Mouse (Mus musculus): ENCODE measurements around the gene Flcn. TPM values are rescaled to one million over a fixed set of nuclear protein-coding genes. Genes with fewer than 3 reads are reported as not detected.
"Not testable (repeated sequence)": the region's sequence is repeated elsewhere in the genome, so short reads cannot be mapped to it uniquely, and the experiment has no call there.

The Flcn gene
- polyA plus RNA-seq, 1 experiment from 2014 or later = 19.3 TPM

DNA sequence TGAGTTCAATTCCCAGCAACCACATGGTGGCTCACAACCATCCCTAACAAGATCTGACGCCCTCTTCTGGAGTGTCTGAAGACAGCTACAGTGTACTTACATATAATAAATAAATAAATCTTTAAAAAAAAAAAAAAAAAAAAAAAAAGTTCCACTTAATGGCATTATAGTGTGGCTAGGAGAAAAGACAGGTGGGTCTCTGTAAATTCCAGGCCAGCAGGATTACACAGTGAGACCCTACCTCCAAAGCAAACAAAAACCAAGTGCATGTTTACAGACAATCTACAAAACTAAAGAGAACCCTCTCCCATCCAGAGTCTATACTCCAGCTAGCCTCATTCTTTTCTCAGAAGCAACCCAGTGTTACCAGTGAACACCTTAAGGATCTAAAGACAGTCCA lies 28.0 kb upstream of the Flcn start:
- not testable (repeated sequence) for H3K27ac ChIP-seq (ENCODE audit: low read length); H3K27me3 ChIP-seq (ENCODE audit: control insufficient read depth, insufficient read depth, low read depth, low read length); H3K4me2 ChIP-seq (ENCODE audit: low read depth, low read length); H3K9ac ChIP-seq (ENCODE audit: low read depth, low read length); H3K9me3 ChIP-seq (replicated peaks; ENCODE audit: control insufficient read depth, low read length); ATAC-seq (ENCODE audit: low read depth)
- H3K4me3 ChIP-seq (ENCODE audit: low read depth, low read length) = peak overlapping the region; percentile 98; the same call in 1 of the 2 replicates
- WGBS (ENCODE audit: insufficient replicate concordance) = no CpG with 5 or more reads among the region's 1 CpGs
- H3K4me1 ChIP-seq (ENCODE audit: control insufficient read depth, low read depth, low read length) = peaks cover 17% of the 10 kb centered on the region
- H3K36me3 ChIP-seq (ENCODE audit: control insufficient read depth, insufficient read depth) = peaks cover 12% of the 10 kb centered on the region

DNA sequence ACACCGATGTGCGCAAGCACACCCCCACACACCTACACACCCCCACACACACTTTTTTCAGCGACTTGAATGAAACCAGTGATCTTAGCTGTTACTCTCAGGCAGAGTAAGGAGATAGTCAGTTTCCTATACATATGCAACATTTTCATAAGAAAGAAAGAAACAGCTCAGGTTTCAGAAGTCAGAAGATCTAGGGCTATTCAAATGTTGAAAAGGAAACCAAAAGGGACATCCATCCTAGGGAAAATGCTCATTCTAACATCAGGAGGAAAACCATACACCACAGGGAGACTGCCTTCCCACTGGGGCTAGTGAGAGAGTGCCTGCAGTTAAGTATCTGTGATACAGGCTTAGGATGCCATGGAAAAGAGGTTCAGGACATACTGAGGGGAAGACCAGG lies 11.8 kb upstream of the Flcn start:
- Histone ChIP-seq H3K27me3 (ENCODE audit: control insufficient read depth, insufficient read depth, low read depth, low read length) (no peaks in the 10 kb centered on the region), H3K27ac (ENCODE audit: low read length) (no peak overlapping the region), H3K4me3 (ENCODE audit: low read depth, low read length) (no peak overlapping the region), H3K36me3 (ENCODE audit: control insufficient read depth, insufficient read depth) (peaks cover 66% of the 10 kb centered on the region), H3K4me2 (ENCODE audit: low read depth, low read length) (no peak overlapping the region), H3K9me3 (replicated peaks; ENCODE audit: control insufficient read depth, low read length) (no peaks in the 10 kb centered on the region), H3K4me1 (ENCODE audit: control insufficient read depth, low read depth, low read length) (no peaks in the 10 kb centered on the region), H3K9ac (ENCODE audit: low read depth, low read length) (no peak overlapping the region)
- WGBS (ENCODE audit: insufficient replicate concordance) = 79% methylated on average over 3 of the region's 3 CpGs
- ATAC-seq (ENCODE audit: low read depth) = no peak

DNA sequence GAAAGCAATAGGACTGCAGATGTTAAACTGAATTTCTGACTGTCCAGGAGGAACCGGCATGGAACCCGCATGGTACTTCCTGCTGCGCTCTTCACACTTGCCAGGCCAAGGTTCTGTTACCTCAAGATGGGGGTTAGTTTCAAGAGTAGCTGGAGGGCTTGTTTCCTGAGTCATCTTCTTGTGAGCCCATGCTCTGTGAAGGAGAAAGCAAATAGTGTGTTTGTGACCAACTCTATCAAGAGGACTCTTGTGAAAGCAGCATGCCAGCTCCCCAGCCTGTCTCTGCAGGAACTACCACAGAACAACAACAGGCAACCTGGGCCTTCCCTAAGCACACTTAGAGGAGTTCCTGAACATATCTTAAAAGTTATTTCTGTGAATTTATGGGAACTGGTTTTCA lies 8.1 kb upstream of the Flcn start:
- peaks cover 46% of the 10 kb centered on the region for H3K36me3 ChIP-seq (ENCODE audit: control insufficient read depth, insufficient read depth)
- no peaks in the 10 kb centered on the region for H3K27me3 ChIP-seq (ENCODE audit: control insufficient read depth, insufficient read depth, low read depth, low read length)
- ATAC-seq (ENCODE audit: low read depth) = no peak

DNA sequence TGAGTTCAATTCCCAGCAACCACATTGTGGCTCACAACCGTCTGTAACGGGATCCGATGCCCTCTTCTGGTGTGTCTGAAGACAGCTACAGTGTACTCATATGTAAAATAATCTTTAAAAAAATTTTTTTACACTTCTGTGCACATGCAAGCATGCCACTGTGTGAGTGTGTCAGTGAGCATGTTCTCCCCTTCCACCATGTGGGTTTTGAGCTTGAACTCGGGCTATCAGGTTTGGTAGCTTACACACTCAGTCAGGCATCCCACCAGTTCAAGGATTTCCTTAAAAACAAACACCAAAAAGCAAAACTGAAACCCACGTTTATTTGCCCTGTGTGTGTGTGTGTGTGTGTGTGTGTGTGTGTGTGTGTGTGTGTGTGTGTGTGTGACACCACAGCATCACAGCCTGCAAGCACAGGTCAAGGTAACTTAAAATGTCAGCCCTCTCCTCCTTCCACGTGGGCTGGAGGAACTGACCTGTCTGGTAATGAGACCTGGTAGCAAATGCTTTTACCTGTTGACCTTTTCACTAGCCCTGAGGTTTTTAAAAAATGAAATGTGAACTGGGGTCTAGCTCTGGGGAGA lies 5.8 kb upstream of the Flcn start:
- no peak overlapping the region for H3K27ac ChIP-seq (ENCODE audit: low read length)
- no peak overlapping the region for H3K4me2 ChIP-seq (ENCODE audit: low read depth, low read length)
- 62% methylated on average over 6 of the region's 6 CpGs for WGBS (ENCODE audit: insufficient replicate concordance)
- no peak for ATAC-seq (ENCODE audit: low read depth)
- no peaks in the 10 kb centered on the region for H3K9me3 ChIP-seq (replicated peaks; ENCODE audit: control insufficient read depth, low read length)
- no peaks in the 10 kb centered on the region for H3K27me3 ChIP-seq (ENCODE audit: control insufficient read depth, insufficient read depth, low read depth, low read length)
- H3K9ac ChIP-seq (ENCODE audit: low read depth, low read length) = no peak overlapping the region
- no peak overlapping the region for H3K4me3 ChIP-seq (ENCODE audit: low read depth, low read length)
- H3K4me1 ChIP-seq (ENCODE audit: control insufficient read depth, low read depth, low read length) = no peaks in the 10 kb centered on the region; the same call in none of the 2 replicates
- peaks cover 35% of the 10 kb centered on the region for H3K36me3 ChIP-seq (ENCODE audit: control insufficient read depth, insufficient read depth)

More for the DNA sequence above, 8.1 kb upstream of the Flcn start:
- Histone ChIP-seq H3K4me1 (ENCODE audit: control insufficient read depth, low read depth, low read length) (no peaks in the 10 kb centered on the region; the same call in 1 of the 2 replicates), H3K9me3 (replicated peaks; ENCODE audit: control insufficient read depth, low read length) (no peaks in the 10 kb centered on the region), H3K4me3 (ENCODE audit: low read depth, low read length) (no peak overlapping the region), H3K27ac (ENCODE audit: low read length) (no peak overlapping the region), H3K4me2 (ENCODE audit: low read depth, low read length) (no peak overlapping the region), H3K9ac (ENCODE audit: low read depth, low read length) (no peak overlapping the region)
- WGBS (ENCODE audit: insufficient replicate concordance) = 86% methylated on average over 3 of the region's 3 CpGs

DNA sequence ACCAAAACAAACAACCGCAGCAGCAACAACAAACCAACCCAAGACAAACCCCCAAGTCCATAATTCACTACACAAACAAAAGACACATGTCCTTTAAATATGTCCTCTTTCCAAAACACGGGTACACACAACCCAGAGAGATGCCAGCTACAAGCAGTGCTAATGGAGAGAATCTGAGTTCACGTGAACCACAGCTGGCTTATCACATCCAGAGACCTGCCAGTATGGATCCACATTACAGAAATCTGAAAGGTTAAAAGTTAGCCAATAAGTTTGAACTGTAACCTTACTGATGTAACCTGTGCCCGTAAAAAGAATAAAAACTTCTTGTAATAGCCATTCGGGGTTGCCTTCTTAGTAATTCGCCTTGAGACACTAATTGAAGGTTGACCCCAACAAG lies 5.1 kb upstream of the Flcn start:
- no peak for ATAC-seq (ENCODE audit: low read depth)
- Histone ChIP-seq H3K27me3 (ENCODE audit: control insufficient read depth, insufficient read depth, low read depth, low read length) (no peaks in the 10 kb centered on the region), H3K9ac (ENCODE audit: low read depth, low read length) (no peak overlapping the region), H3K4me1 (ENCODE audit: control insufficient read depth, low read depth, low read length) (no peaks in the 10 kb centered on the region; the same call in none of the 2 replicates), H3K36me3 (ENCODE audit: control insufficient read depth, insufficient read depth) (peaks cover 29% of the 10 kb centered on the region), H3K9me3 (replicated peaks; ENCODE audit: control insufficient read depth, low read length) (no peaks in the 10 kb centered on the region), H3K4me2 (ENCODE audit: low read depth, low read length) (no peak overlapping the region), H3K4me3 (ENCODE audit: low read depth, low read length) (no peak overlapping the region), H3K27ac (ENCODE audit: low read length) (no peak overlapping the region; the same call in 1 of the 2 replicates)
- WGBS (ENCODE audit: insufficient replicate concordance) = 70% methylated on average over 6 of the region's 6 CpGs

DNA sequence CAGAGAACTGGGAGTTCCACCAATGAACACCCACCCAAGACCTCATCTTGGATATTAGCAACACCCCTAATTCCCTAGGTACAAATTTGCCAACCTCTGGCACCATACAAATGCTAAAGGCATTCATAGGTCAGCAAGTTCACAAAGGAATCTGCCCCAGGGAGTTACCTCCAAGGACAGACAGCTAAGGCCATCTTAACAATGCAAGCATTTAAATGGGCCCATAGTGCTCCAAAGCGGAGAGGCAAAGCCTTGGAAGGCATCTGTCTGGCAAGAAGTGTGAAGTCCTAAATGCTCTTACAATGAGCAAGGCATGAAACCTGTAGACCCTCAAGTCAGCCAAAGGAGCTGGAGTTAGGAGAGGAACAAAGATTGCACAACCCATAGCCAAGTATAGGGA lies 4.5 kb upstream of the Flcn start:
- Histone ChIP-seq H3K27ac (ENCODE audit: low read length) (peak overlapping the region; percentile 28; the same call in 1 of the 2 replicates), H3K4me3 (ENCODE audit: low read depth, low read length) (no peak overlapping the region), H3K9me3 (replicated peaks; ENCODE audit: control insufficient read depth, low read length) (no peaks in the 10 kb centered on the region), H3K27me3 (ENCODE audit: control insufficient read depth, insufficient read depth, low read depth, low read length) (no peaks in the 10 kb centered on the region), H3K36me3 (ENCODE audit: control insufficient read depth, insufficient read depth) (peaks cover 23% of the 10 kb centered on the region), H3K4me1 (ENCODE audit: control insufficient read depth, low read depth, low read length) (no peaks in the 10 kb centered on the region; the same call in none of the 2 replicates), H3K9ac (ENCODE audit: low read depth, low read length) (no peak overlapping the region), H3K4me2 (ENCODE audit: low read depth, low read length) (no peak overlapping the region)
- WGBS (ENCODE audit: insufficient replicate concordance) = 85% methylated on average over 1 of the region's 1 CpGs
- no peak for ATAC-seq (ENCODE audit: low read depth)

DNA sequence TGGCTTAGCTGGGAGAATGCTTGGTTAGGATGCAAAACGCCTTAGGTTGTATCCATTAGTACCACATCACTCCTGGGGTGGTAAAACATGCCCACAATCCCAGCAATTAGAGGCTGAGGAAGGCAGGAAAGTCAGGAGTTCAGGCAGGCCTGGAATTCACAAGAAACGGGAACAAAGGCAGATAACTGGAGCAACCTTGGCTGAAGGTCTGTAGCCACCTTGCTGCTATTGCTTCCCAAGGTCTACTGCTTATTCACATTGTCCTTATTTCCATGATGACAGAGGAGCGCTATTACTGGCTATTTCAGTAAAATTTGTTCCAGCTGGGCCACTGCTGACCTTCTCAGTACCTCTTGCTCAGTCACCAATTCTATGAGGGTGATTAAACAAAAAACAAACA lies 3.5 kb upstream of the Flcn start:
- Histone ChIP-seq H3K36me3 (ENCODE audit: control insufficient read depth, insufficient read depth) (peaks cover 14% of the 10 kb centered on the region), H3K27ac (ENCODE audit: low read length) (no peak overlapping the region), H3K27me3 (ENCODE audit: control insufficient read depth, insufficient read depth, low read depth, low read length) (no peaks in the 10 kb centered on the region), H3K4me2 (ENCODE audit: low read depth, low read length) (no peak overlapping the region), H3K9me3 (replicated peaks; ENCODE audit: control insufficient read depth, low read length) (no peaks in the 10 kb centered on the region), H3K4me3 (ENCODE audit: low read depth, low read length) (no peak overlapping the region), H3K4me1 (ENCODE audit: control insufficient read depth, low read depth, low read length) (peaks cover 9% of the 10 kb centered on the region), H3K9ac (ENCODE audit: low read depth, low read length) (no peak overlapping the region)
- no peak for ATAC-seq (ENCODE audit: low read depth)
- 67% methylated on average over 3 of the region's 3 CpGs for WGBS (ENCODE audit: insufficient replicate concordance)

DNA sequence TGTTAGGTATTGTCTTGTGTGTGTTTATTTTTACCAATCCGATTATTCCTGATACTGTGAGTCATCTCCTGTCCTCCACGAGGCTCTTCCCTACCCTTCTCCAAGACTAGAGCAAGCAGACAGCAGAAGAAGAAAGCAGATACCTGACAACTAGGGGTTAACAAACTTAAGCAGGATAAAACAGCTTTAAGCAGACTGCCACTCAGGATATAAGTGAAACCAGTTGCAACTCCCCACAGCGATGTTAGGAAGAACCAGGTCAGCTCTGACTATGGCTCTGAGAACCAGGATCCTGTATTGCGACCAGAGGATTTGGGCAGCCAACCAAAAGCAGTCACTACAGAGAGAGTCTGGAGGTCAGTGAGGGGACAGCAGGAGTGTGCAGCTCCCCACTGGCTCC lies 1.4 kb upstream of the Flcn start:
- H3K4me2 ChIP-seq (ENCODE audit: low read depth, low read length) = peak overlapping the region; percentile 93; the same call in 1 of the 2 replicates
- 65% methylated on average over 4 of the region's 4 CpGs for WGBS (ENCODE audit: insufficient replicate concordance)
- H3K27ac ChIP-seq (ENCODE audit: low read length) = no peak overlapping the region
- no peak for ATAC-seq (ENCODE audit: low read depth)
- no peaks in the 10 kb centered on the region for H3K9me3 ChIP-seq (replicated peaks; ENCODE audit: control insufficient read depth, low read length)
- peaks cover 3% of the 10 kb centered on the region; the same call in 1 of the 2 replicates for H3K36me3 ChIP-seq (ENCODE audit: control insufficient read depth, insufficient read depth)
- H3K4me3 ChIP-seq (ENCODE audit: low read depth, low read length) = no peak overlapping the region
- H3K9ac ChIP-seq (ENCODE audit: low read depth, low read length) = no peak overlapping the region
- peaks cover 10% of the 10 kb centered on the region for H3K4me1 ChIP-seq (ENCODE audit: control insufficient read depth, low read depth, low read length)
- no peaks in the 10 kb centered on the region for H3K27me3 ChIP-seq (ENCODE audit: control insufficient read depth, insufficient read depth, low read depth, low read length)

DNA sequence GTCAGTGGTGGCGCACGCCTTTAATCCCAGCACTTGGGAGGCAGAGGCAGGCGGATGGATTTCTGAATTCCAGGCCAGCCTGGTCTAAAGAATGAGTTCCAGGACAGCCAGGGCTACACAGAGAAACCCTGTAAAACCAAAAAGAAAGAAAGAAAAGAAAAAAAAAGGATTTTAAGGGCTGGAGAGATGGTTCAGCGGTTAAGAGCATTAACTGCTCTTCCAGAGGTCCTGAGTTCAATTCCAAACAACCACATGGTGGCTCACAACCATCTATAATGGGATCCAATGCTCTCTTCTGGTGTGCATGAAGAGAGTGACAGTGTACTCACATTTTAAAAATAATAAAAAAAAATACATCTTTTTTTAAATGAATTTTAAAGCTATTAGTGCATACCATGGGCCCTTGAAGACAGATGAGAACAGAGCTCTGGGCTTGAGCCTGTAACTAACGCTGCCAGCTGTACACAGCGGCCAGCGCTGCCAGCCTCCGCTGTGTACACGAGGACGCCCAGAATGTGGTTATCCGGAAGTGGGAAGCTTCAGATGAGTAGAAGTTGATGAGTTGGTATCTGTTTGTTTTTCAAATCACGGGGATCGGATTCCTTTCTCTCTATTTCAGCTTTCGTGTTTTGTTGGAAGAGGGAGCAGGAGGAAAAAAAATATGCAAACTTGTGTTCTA lies 803 bp upstream of the Flcn start:
- H3K4me1 ChIP-seq (ENCODE audit: control insufficient read depth, low read depth, low read length) = peaks cover 10% of the 10 kb centered on the region
- H3K4me2 ChIP-seq (ENCODE audit: low read depth, low read length) = peak overlapping the region; percentile 93
- ATAC-seq (ENCODE audit: low read depth) = no peak
- H3K27ac ChIP-seq (ENCODE audit: low read length) = peak overlapping the region; percentile 88
- peaks cover 3% of the 10 kb centered on the region; the same call in 1 of the 2 replicates for H3K36me3 ChIP-seq (ENCODE audit: control insufficient read depth, insufficient read depth)
- no peaks in the 10 kb centered on the region for H3K9me3 ChIP-seq (replicated peaks; ENCODE audit: control insufficient read depth, low read length)
- peak overlapping the region; percentile 72 for H3K4me3 ChIP-seq (ENCODE audit: low read depth, low read length)
- H3K27me3 ChIP-seq (ENCODE audit: control insufficient read depth, insufficient read depth, low read depth, low read length) = no peaks in the 10 kb centered on the region
- WGBS (ENCODE audit: insufficient replicate concordance) = 38% methylated on average over 14 of the region's 14 CpGs
- peak overlapping the region; percentile 88 for H3K9ac ChIP-seq (ENCODE audit: low read depth, low read length)
